Mouse (Mus musculus) CH12.LX (cell line): ENCODE results near the gene Elovl6. TPM values are rescaled to one million over a fixed set of nuclear protein-coding genes. Genes with fewer than 3 reads are reported as not detected.

ENCODE experiments used
- DNase-seq: peaks from one replicate; pipeline ENCODE4 v3.0.0-alpha.2; 2013; ENCODE audit errors: extremely low read depth
- H3K27ac ChIP-seq: 2 replicates; pipeline ENCODE4 v1.5.1; 2012; ENCODE audit warnings: low read depth, mild to moderate bottlenecking, control low read depth, moderate library complexity; ENCODE audit not compliant: insufficient read depth
- H3K27me3 ChIP-seq: replicated peaks from 2 replicates; pipeline ENCODE3; 2012; ENCODE audit warnings: inconsistent platforms
- H3K36me3 ChIP-seq, 2 experiments: replicated peaks in 1 of 2; 2 replicates each; pipeline versions ENCODE3 to v1.6.1; 2012; ENCODE audit warnings: inconsistent platforms in 1 of 2, low read length in 1 of 2, mild to moderate bottlenecking in 1 of 2, mixed read lengths in 1 of 2, moderate library complexity in 1 of 2; ENCODE audit not compliant: control insufficient read depth in 1 of 2, insufficient read depth in 1 of 2
- H3K4me1 ChIP-seq, 2 experiments: 2 replicates each; pipeline ENCODE4 v1.6.1; 2012; ENCODE audit warnings: inconsistent platforms in 1 of 2, moderate library complexity in 1 of 2; ENCODE audit not compliant: insufficient read depth in 2 of 2, control insufficient read depth in 1 of 2
- H3K4me2 ChIP-seq: 2 replicates; pipeline ENCODE4 v1.6.1; 2012; ENCODE audit warnings: low read depth, mild to moderate bottlenecking, control low read depth; ENCODE audit not compliant: poor library complexity, insufficient read depth, severe bottlenecking
- H3K4me3 ChIP-seq, 3 experiments: fragments of 150-350 bp in 1 of 3; sonication (generic) in 1 of 3; replicated peaks in 1 of 3; 2 replicates each; pipeline versions ENCODE3 to v1.5.1; 2011 to 2012; ENCODE audit warnings: low read depth in 2 of 3, low read length in 2 of 3, mild to moderate bottlenecking in 2 of 3, moderate library complexity in 2 of 3, control low read depth in 1 of 3, improper control_type of control experiment in 1 of 3, inconsistent platforms in 1 of 3, mixed read lengths in 1 of 3; ENCODE audit not compliant: poor library complexity in 1 of 3
- H3K79me2 ChIP-seq: replicated peaks from 2 replicates; pipeline ENCODE4 v1.6.1; 2012; ENCODE audit warnings: mild to moderate bottlenecking, moderate library complexity; ENCODE audit not compliant: control insufficient read depth, poor library complexity, insufficient read depth, severe bottlenecking; ENCODE audit errors: extremely low read depth
- H3K9ac ChIP-seq: 2 replicates; pipeline ENCODE4 v1.6.1; 2012; ENCODE audit warnings: low read depth, mild to moderate bottlenecking, control low read depth, moderate library complexity; ENCODE audit not compliant: insufficient read depth
- H3K9me3 ChIP-seq: replicated peaks from 2 replicates; pipeline ENCODE3; 2012; ENCODE audit warnings: low read length, inconsistent platforms, mixed read lengths
- E2F4 ChIP-seq: IDR thresholded peaks from 2 replicates; pipeline ENCODE4 v1.6.1; 2011; ENCODE audit warnings: low read depth, low read length, improper control_type of control experiment; ENCODE audit not compliant: insufficient replicate concordance
- GABPA ChIP-seq: IDR thresholded peaks from 2 replicates; pipeline ENCODE4 v1.6.1; 2012; ENCODE audit warnings: low read depth, low read length, improper control_type of control experiment, inconsistent platforms; ENCODE audit not compliant: insufficient replicate concordance
- JUN ChIP-seq: IDR thresholded peaks from 2 replicates; pipeline ENCODE4 v1.6.1; 2011; ENCODE audit warnings: low read depth, mild to moderate bottlenecking, low read length, improper control_type of control experiment, moderate library complexity; ENCODE audit not compliant: insufficient read depth
- JUND ChIP-seq: conservative IDR thresholded peaks from 2 replicates; pipeline ENCODE4 v1.6.1; 2011; ENCODE audit warnings: low read depth, low read length, improper control_type of control experiment
- KAT2A ChIP-seq: IDR thresholded peaks from 2 replicates; pipeline ENCODE4 v1.6.1; 2012; ENCODE audit warnings: low read length, improper control_type of control experiment, inconsistent platforms; ENCODE audit not compliant: insufficient replicate concordance
- MAFK ChIP-seq: IDR thresholded peaks from 2 replicates; pipeline ENCODE4 v1.6.1; 2011; ENCODE audit warnings: low read length, improper control_type of control experiment; ENCODE audit not compliant: insufficient replicate concordance
- MAX ChIP-seq: IDR thresholded peaks from 2 replicates; pipeline ENCODE4 v1.6.1; 2011; ENCODE audit warnings: low read length, improper control_type of control experiment
- MAZ ChIP-seq: IDR thresholded peaks from 2 replicates; pipeline ENCODE4 v1.6.1; 2012; ENCODE audit warnings: low read depth, mild to moderate bottlenecking, inconsistent platforms, low read length, improper control_type of control experiment, moderate library complexity
- MEF2A ChIP-seq: IDR thresholded peaks from 2 replicates; pipeline ENCODE4 v1.6.1; 2014; ENCODE audit warnings: low read depth, mild to moderate bottlenecking, inconsistent platforms, low read length, improper control_type of control experiment, borderline replicate concordance
- MXI1 ChIP-seq: IDR thresholded peaks from 2 replicates; pipeline ENCODE4 v1.6.1; 2011; ENCODE audit warnings: mild to moderate bottlenecking, low read depth, low read length, improper control_type of control experiment
- NRF1 ChIP-seq: IDR thresholded peaks from 2 replicates; pipeline ENCODE4 v1.6.1; 2014; ENCODE audit warnings: low read depth, mild to moderate bottlenecking, inconsistent platforms, low read length, improper control_type of control experiment, moderate library complexity
- SMC3 ChIP-seq: IDR thresholded peaks from 2 replicates; pipeline ENCODE4 v1.6.1; 2011; ENCODE audit warnings: low read depth, low read length, improper control_type of control experiment
- TBP ChIP-seq: conservative IDR thresholded peaks from 2 replicates; pipeline ENCODE4 v1.6.1; 2011; ENCODE audit warnings: low read depth, low read length, improper control_type of control experiment
- UBTF ChIP-seq: IDR thresholded peaks from 2 replicates; pipeline ENCODE4 v1.6.1; 2012; ENCODE audit warnings: low read depth, mild to moderate bottlenecking, inconsistent platforms, low read length, improper control_type of control experiment, moderate library complexity
- USF1 ChIP-seq: IDR thresholded peaks from 2 replicates; pipeline ENCODE4 v1.6.1; 2014; ENCODE audit warnings: low read depth, mild to moderate bottlenecking, inconsistent platforms, low read length, improper control_type of control experiment
- USF2 ChIP-seq: conservative IDR thresholded peaks from 2 replicates; pipeline ENCODE4 v1.6.1; 2011; ENCODE audit warnings: low read depth, low read length, improper control_type of control experiment
- ZKSCAN1 ChIP-seq: IDR thresholded peaks from 2 replicates; pipeline ENCODE4 v1.6.1; 2012; ENCODE audit warnings: low read depth, inconsistent platforms, low read length, improper control_type of control experiment, borderline replicate concordance
- ZMIZ1 ChIP-seq: IDR thresholded peaks from 2 replicates; pipeline ENCODE4 v1.6.1; 2012; ENCODE audit warnings: low read depth, mild to moderate bottlenecking, inconsistent platforms, low read length, improper control_type of control experiment
- ZNF384 ChIP-seq: IDR thresholded peaks from 2 replicates; pipeline ENCODE4 v1.6.1; 2012; ENCODE audit warnings: low read depth, low read length, improper control_type of control experiment, inconsistent platforms
- dilution Hi-C: fragments of 300-500 bp; cut with MboI; formaldehyde crosslinking; loops from 2 replicates; pipeline ENCODE4 v1.14.3; 2020; ENCODE audit warnings: low sequenced_read_pairs; ENCODE audit not compliant: extremely low pct_unique_long_range_greater_than_20kb, extremely low pct_ligation_motif_present
- in situ Hi-C: fragments of 300-500 bp; cut with MboI; formaldehyde crosslinking; loops from 3 replicates; pipeline ENCODE4 v1.14.3; 2019; ENCODE audit warnings: low sequenced_read_pairs, low pct_ligation_motif_present, low pct_unique_long_range_greater_than_20kb, mixed read lengths
- polyA plus RNA-seq: library from polyadenylated mRNA; unstranded; fragments of >175 nt; gene quantifications from 2 replicates; pipeline ENCODE4 v1.2.1, GENCODE M21; 2012; ENCODE audit warnings: low read depth; ENCODE audit not compliant: insufficient read length
- total RNA-seq, 2 experiments: library from RNA; depleted of rRNA; stranded (reverse); fragments of 300-350 nt in 1 of 2; fragments of >200 nt in 1 of 2; gene quantifications; 2 replicates each; pipeline ENCODE4 v1.2.3; 2012 to 2014

The Elovl6 gene
- total and polyA plus RNA-seq, 3 experiments = 1.7 to 6.8 (median 6.0) TPM

DNA sequence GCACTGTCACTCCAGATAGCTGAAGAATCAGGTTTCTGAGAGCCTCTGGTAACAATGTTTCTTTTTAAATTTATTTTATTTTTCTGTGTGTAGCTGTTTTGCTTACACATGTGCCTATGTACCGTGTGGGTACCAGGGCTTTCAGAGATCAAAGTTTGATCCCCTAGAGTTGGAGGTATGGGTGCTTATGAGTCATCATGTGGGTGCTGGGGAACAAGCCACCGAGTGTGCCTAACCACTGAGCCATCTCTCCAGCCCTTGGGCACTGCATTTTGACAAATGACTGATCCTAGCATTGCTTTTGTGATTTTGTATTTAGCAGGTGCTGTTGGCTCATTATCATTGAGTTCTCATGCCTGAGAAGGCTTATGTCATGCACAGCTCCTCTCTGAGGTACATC is 29.7 kb downstream of the Elovl6 start:
- dilution Hi-C loops (no loop called here), in situ Hi-C loops (no loop called here)
- Histone ChIP-seq H3K9ac (no peak overlapping the region), H3K4me3 (no peak overlapping the region), H3K36me3 (peaks cover 0 to 3% of the 10 kb centered on the region in 2 experiments), H3K79me2 (no peaks in the 10 kb centered on the region), H3K4me2 (no peak overlapping the region), H3K4me1 (peaks cover 6 to 16% of the 10 kb centered on the region in 2 experiments; a peak in 3 of 4 replicates), H3K27me3 (no peaks in the 10 kb centered on the region), H3K27ac (no peak overlapping the region), H3K9me3 (no peaks in the 10 kb centered on the region)
- TF ChIP-seq E2F4 = no peak
- TF ChIP-seq TBP = no peak
- no peak for TF ChIP-seq MXI1
- no peak for TF ChIP-seq SMC3
- no peak for TF ChIP-seq MAZ
- TF ChIP-seq MAX = no peak
- no peak for TF ChIP-seq ZNF384
- TF ChIP-seq NRF1 = no peak
- TF ChIP-seq USF1 = no peak
- no peak for TF ChIP-seq ZKSCAN1
- no peak for TF ChIP-seq USF2
- TF ChIP-seq KAT2A = no peak
- TF ChIP-seq ZMIZ1 = no peak
- TF ChIP-seq MEF2A = no peak
- TF ChIP-seq JUN = no peak
- no peak for DNase-seq

DNA sequence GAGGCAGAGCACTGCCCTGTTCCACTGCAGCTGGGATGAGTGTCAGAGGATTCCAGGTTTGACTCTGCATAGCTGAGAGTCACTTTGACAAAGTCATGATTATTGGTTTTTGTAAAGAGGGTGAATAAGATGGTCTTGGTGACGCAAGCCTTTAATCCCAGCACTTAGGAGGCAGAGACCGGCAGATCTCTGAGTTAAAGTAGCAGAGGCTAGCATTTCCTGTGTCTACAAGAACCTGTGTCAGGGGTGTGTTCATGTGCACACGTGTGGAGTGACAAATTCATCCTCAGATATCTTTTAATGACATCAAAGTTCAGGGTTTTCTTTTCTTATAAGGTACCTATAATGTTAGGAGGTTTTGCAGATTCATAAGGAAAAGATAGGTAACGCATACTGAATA is 30.3 kb downstream of the Elovl6 start:
- Histone ChIP-seq H3K4me2 (no peak overlapping the region), H3K36me3 (peaks cover 0 to 3% of the 10 kb centered on the region in 2 experiments), H3K9ac (no peak overlapping the region), H3K9me3 (no peaks in the 10 kb centered on the region), H3K4me1 (peaks cover 6 to 16% of the 10 kb centered on the region in 2 experiments; a peak in 3 of 4 replicates), H3K27me3 (no peaks in the 10 kb centered on the region), H3K4me3 (no peak overlapping the region), H3K79me2 (no peaks in the 10 kb centered on the region), H3K27ac (no peak overlapping the region)
- TF ChIP-seq MAFK (no peak), TBP (no peak), GABPA (no peak), ZMIZ1 (no peak), MXI1 (no peak), UBTF (no peak), JUND (no peak)
- dilution Hi-C loops = no loop called here
- no peak for DNase-seq
- in situ Hi-C loops = no loop called here
